Mouse (Mus musculus) liver, adult 2 months (tissue): ENCODE data around the gene Arhgap10. TPM values are rescaled to one million over a fixed set of nuclear protein-coding genes. Genes with fewer than 3 reads are reported as not detected.

Source experiments
- DNase-seq: peaks from one replicate; pipeline ENCODE4 v3.0.0-alpha.2; 2011; ENCODE audit warnings: low read depth, low spot score; ENCODE audit errors: extremely low read depth
- H3K27ac ChIP-seq: fragments of 200-500 bp; replicated peaks from 2 replicates; pipeline ENCODE4 v1.5.1; 2012; ENCODE audit warnings: low read depth, mild to moderate bottlenecking, control low read depth, inconsistent platforms, low read length; ENCODE audit not compliant: insufficient read depth
- H3K27me3 ChIP-seq: fragments of 200-500 bp; 2 replicates; pipeline ENCODE4 v1.6.1; 2012; ENCODE audit warnings: mild to moderate bottlenecking, moderate library complexity, low read length, inconsistent platforms; ENCODE audit not compliant: control insufficient read depth, insufficient read depth
- H3K36me3 ChIP-seq: fragments of 200-500 bp; 2 replicates; pipeline ENCODE4 v1.6.1; 2012; ENCODE audit warnings: low read length, inconsistent platforms; ENCODE audit not compliant: control insufficient read depth, insufficient read depth
- H3K4me1 ChIP-seq: fragments of 200-500 bp; 2 replicates; pipeline ENCODE4 v1.6.1; 2011; ENCODE audit warnings: low read length; ENCODE audit not compliant: control insufficient read depth, insufficient read depth
- H3K4me3 ChIP-seq: fragments of 200-500 bp; 2 replicates; pipeline ENCODE4 v1.5.1; 2011; ENCODE audit warnings: low read depth, mild to moderate bottlenecking, control low read depth, low read length, moderate library complexity; ENCODE audit not compliant: insufficient read depth
- H3K79me2 ChIP-seq: fragments of 200-500 bp; 2 replicates; pipeline ENCODE4 v1.6.1; 2012; ENCODE audit warnings: inconsistent platforms, mild to moderate bottlenecking, low read length, moderate library complexity; ENCODE audit not compliant: control insufficient read depth, insufficient read depth
- H3K9ac ChIP-seq: fragments of 200-500 bp; 2 replicates; pipeline ENCODE4 v1.6.1; 2012; ENCODE audit warnings: low read depth, mild to moderate bottlenecking, control low read depth, inconsistent platforms, low read length
- CTCF ChIP-seq: fragments of 200-500 bp; IDR thresholded peaks from 2 replicates; pipeline ENCODE4 v1.5.1; 2011; ENCODE audit warnings: low read depth, low read length, control low read depth
- POLR2A ChIP-seq: fragments of 200-500 bp; IDR thresholded peaks from 2 replicates; pipeline ENCODE4 v1.6.1; 2011; ENCODE audit warnings: low read length, control low read depth; ENCODE audit not compliant: insufficient read depth; ENCODE audit errors: extremely low read depth
- WGBS: fragments of 180-500 bp; shearing (Covaris S2); methylation state at CpG from one replicate; pipeline ENCODE4 v1.1.7; 2018; 5-methylcytosine and 5-hydroxymethylcytosine counted together
- polyA plus RNA-seq: library from polyadenylated mRNA; depleted of rRNA; stranded (reverse); fragments of >200 nt; gene quantifications from 2 replicates; pipeline ENCODE4 v1.2.3, GENCODE M21; 2012
- total RNA-seq: library from RNA; depleted of rRNA; stranded (reverse); fragments of >200 nt; gene quantifications from 2 replicates; pipeline ENCODE4 v1.2.3, GENCODE M21; 2014

The Arhgap10 gene
- total and polyA plus RNA-seq, 2 experiments, result 0.88 to 1.8 TPM

GRCm38 (mm10) chr8:77511750-77512493 is 5.8 kb downstream of the Arhgap10 start:
- no peaks in the 10 kb centered on the region for H3K36me3 ChIP-seq
- H3K27ac ChIP-seq, result no peak overlapping the region
- WGBS, result 85% methylated on average over 13 of the region's 13 CpGs
- DNase-seq, result no peak
- 0 out of 2 replicates have a peak, but pooled peaks cover 2% of the 10 kb centered on the region for H3K4me1 ChIP-seq
- no peak overlapping the region for H3K9ac ChIP-seq
- H3K27me3 ChIP-seq, result no peaks in the 10 kb centered on the region
- no peak for TF ChIP-seq POLR2A
- TF ChIP-seq CTCF, result no peak
- H3K4me3 ChIP-seq, result no peak overlapping the region
- H3K79me2 ChIP-seq, result no peaks in the 10 kb centered on the region

GRCm38 (mm10) chr8:77510426-77510825 is 7.3 kb downstream of the Arhgap10 start:
- no peak overlapping the region for H3K9ac ChIP-seq
- H3K79me2 ChIP-seq, result no peaks in the 10 kb centered on the region
- TF ChIP-seq CTCF (no peak), POLR2A (no peak)
- no peak overlapping the region for H3K4me3 ChIP-seq
- 0 out of 2 replicates have a peak, but pooled peaks cover 2% of the 10 kb centered on the region for H3K4me1 ChIP-seq
- no peaks in the 10 kb centered on the region for H3K27me3 ChIP-seq
- H3K27ac ChIP-seq, result no peak overlapping the region
- no peak for DNase-seq
- WGBS, result 97% methylated on average over 3 of the region's 3 CpGs
- H3K36me3 ChIP-seq, result no peaks in the 10 kb centered on the region

- Histone ChIP-seq H3K27ac (no peak overlapping the region), H3K9ac (no peak overlapping the region), H3K27me3 (no peaks in the 10 kb centered on the region), H3K79me2 (no peaks in the 10 kb centered on the region), H3K4me3 (no peak overlapping the region), H3K36me3 (no peaks in the 10 kb centered on the region), H3K4me1 (0 out of 2 replicates have a peak, but pooled peaks cover 2% of the 10 kb centered on the region)
- TF ChIP-seq CTCF, result no peak
- no peak for TF ChIP-seq POLR2A
- 89% methylated on average over 7 of the region's 7 CpGs for WGBS
- DNase-seq, result no peak
These were observed 8.7 kb downstream of the Arhgap10 start for GRCm38 (mm10) chr8:77509044-77509443.

DNA sequence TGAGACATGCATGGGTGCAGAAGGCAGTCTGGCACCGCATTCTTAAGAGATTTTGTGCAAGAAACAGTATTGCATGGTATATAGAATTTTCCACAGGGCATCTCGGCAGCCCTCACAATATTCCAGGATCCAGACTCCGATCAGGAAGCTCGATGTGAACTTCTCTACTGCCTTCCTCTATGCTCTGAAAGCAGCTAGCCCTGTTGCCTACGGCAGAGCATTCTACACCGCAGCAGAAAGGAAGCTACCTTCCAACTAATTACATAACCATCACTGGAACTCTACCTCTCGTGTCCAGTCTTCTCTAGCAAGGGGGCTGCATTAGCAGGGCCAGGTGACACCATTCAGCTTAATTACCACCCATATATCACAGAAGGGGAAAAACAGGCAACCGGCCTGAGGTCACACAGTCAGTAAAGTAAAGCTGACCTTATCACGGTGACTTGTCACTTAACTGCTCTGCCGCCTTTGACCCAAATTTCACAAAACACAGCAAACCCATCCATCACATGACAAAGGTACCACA is 10.2 kb downstream of the Arhgap10 start:
- H3K27me3 ChIP-seq, result no peaks in the 10 kb centered on the region
- H3K4me1 ChIP-seq, result 0 out of 2 replicates have a peak, but pooled peaks cover 2% of the 10 kb centered on the region
- H3K4me3 ChIP-seq, result no peak overlapping the region
- no peak for DNase-seq
- no peaks in the 10 kb centered on the region for H3K79me2 ChIP-seq
- WGBS, result 75% methylated on average over 10 of the region's 10 CpGs
- H3K27ac ChIP-seq, result no peak overlapping the region
- H3K9ac ChIP-seq, result no peak overlapping the region
- TF ChIP-seq POLR2A, result no peak
- TF ChIP-seq CTCF, result no peak
- H3K36me3 ChIP-seq, result no peaks in the 10 kb centered on the region

GRCm38 (mm10) chr8:77506539-77506938 is 11.2 kb downstream of the Arhgap10 start:
- DNase-seq, result no peak
- Histone ChIP-seq H3K9ac (no peak overlapping the region), H3K36me3 (no peaks in the 10 kb centered on the region), H3K4me1 (0 out of 2 replicates have a peak, but pooled peaks cover 2% of the 10 kb centered on the region), H3K27me3 (no peaks in the 10 kb centered on the region), H3K79me2 (no peaks in the 10 kb centered on the region), H3K27ac (no peak overlapping the region), H3K4me3 (no peak overlapping the region)
- no peak for TF ChIP-seq POLR2A
- 62% methylated on average over 7 of the region's 7 CpGs for WGBS

DNA sequence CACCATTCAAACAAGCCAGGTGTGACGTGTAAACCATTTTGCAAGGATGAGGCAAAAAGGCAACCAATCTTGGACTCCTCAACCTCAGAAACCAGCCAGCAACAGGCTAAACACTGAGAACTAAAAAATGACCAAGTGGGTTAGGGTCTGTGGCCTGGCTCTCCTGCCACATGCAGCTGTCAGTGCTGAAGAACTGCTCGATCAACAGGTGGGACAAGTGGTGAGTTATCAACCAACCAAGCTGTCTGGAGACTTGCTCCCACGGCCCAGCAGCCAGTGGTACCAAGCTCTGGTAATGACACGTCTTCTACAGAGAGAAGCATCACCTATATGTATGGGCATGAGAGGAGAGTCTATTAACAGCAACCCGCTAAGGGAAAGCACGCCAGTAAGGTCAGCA is 15.2 kb downstream of the Arhgap10 start:
- DNase-seq, result no peak
- H3K27me3 ChIP-seq, result no peaks in the 10 kb centered on the region
- H3K79me2 ChIP-seq, result no peaks in the 10 kb centered on the region
- no peak overlapping the region for H3K4me3 ChIP-seq
- WGBS, result 92% methylated on average over 6 of the region's 6 CpGs
- no peaks in the 10 kb centered on the region for H3K36me3 ChIP-seq
- H3K4me1 ChIP-seq, result 0 out of 2 replicates have a peak, but pooled peaks cover under 1% of the 10 kb centered on the region
- TF ChIP-seq POLR2A, result no peak
- TF ChIP-seq CTCF, result no peak
- no peak overlapping the region for H3K27ac ChIP-seq
- H3K9ac ChIP-seq, result no peak overlapping the region
